Comparison of ENCODE assay signal across 8 mouse cellular contexts in genomic region chr9:58201861-58202549, GRCm38 (mm10). TPM values are rescaled to one million over a fixed set of nuclear protein-coding genes. Genes with fewer than 3 reads are reported as not detected.
DNase-seq lines count a peak whose midpoint lies in the region; ATAC-seq lines count a peak whose summit lies in the region.

No protein-coding gene starts in this region.

- peak overlapping the region; percentile 50 for H3K4me3 ChIP-seq in forebrain, embryonic 10.5 days

- H3K9me3 ChIP-seq in forebrain, embryonic 10.5 days: no peaks in the 10 kb centered on the region

- intact Hi-C loops in left cerebral cortex, postnatal 36 days (cut with DNase I): loop anchor here (2.0 kb wide), 1 partner anchor 135 kb away; no protein-coding TSS in a partner anchor

- H3K36me3 ChIP-seq in forebrain, embryonic 10.5 days (replicated peaks): no peaks in the 10 kb centered on the region

- ATAC-seq in erythroid progenitor cell, adult 5-6 weeks (replicated peaks; ENCODE audit: low FRiP score, poor library complexity, severe bottlenecking): no peak

- DNase-seq in left cerebral cortex, adult 18-20 months (ENCODE audit: low spot score in 2 of 2): peak; percentile 33 to 37
- DNase-seq in left cerebral cortex, adult 11 months (ENCODE audit: low spot score): no peak
- peak; percentile 54 for DNase-seq in forebrain, embryonic 10.5 days (ENCODE audit: extremely low spot score, low spot score)
- peak; percentile 57 to 62 for DNase-seq in left cerebral cortex, postnatal 36 days (ENCODE audit: low spot score in 2 of 2)
- DNase-seq in retina, postnatal 1 day: peak; percentile 54
- DNase-seq in gastrocnemius, adult 8-10 months (ENCODE audit: low spot score in 2 of 2): no peak
- no peak for DNase-seq in testis, postnatal 14 days (ENCODE audit: low spot score)

- WGBS in forebrain, embryonic 10.5 days: 1% methylated on average over 37 of the region's 37 CpGs

- H3K4me1 ChIP-seq in forebrain, embryonic 10.5 days: peaks cover 87% of the 10 kb centered on the region

- peaks cover 100% of the 10 kb centered on the region for H3K27me3 ChIP-seq in forebrain, embryonic 10.5 days (ENCODE audit: poor library complexity, severe bottlenecking)

- H3K27ac ChIP-seq in forebrain, embryonic 10.5 days: peak overlapping the region; percentile 75

RNA-seq across cellular contexts. Expression of gene Islr, which starts 2.1 kb away (rescaled TPM):
- total RNA-seq in left cerebral cortex, adult 18-20 months (2021): 10 to 100 TPM; 16.5 to 17.4 TPM
- polyA plus RNA-seq in forebrain, embryonic 10.5 days (2016; fragmentation: Nextera tagmentation; extraction: Ambion mirVana): 4.0 and 4.6 TPM in 2 replicates
- 10 to 100 TPM; 13.8 to 16.8 TPM for total RNA-seq in left cerebral cortex, postnatal 36 days (2021)
- total RNA-seq in erythroid progenitor cell, adult 5-6 weeks (2015; ENCODE audit: low replicate concordance): 0.72 TPM in 1 of 2 replicates, not detected in the other
- total RNA-seq in erythroid progenitor cell, adult 5-6 weeks (2017; ENCODE audit: low replicate concordance): 0.26 and 0.30 TPM in 2 replicates
- total RNA-seq in gastrocnemius, adult 8-10 months (2022): 10 to 100 TPM in 3 of 4 experiments, 1 to 10 TPM in 1; 9.8 to 15.7 (median 13.1) TPM

RNA-seq across cellular contexts. Expression of gene Islr2, which starts 2.1 kb away (rescaled TPM):
- 10 to 100 TPM; 71.2 to 72.3 TPM for total RNA-seq in left cerebral cortex, adult 18-20 months (2021)
- 2.2 and 3.6 TPM in 2 replicates for polyA plus RNA-seq in forebrain, embryonic 10.5 days (2016; fragmentation: Nextera tagmentation; extraction: Ambion mirVana)
- total RNA-seq in left cerebral cortex, postnatal 36 days (2021): 10 to 100 TPM; 75.1 to 80.7 TPM
- total RNA-seq in erythroid progenitor cell, adult 5-6 weeks (2015; ENCODE audit: low replicate concordance): 0.42 TPM in 1 of 2 replicates, not detected in the other
- total RNA-seq in erythroid progenitor cell, adult 5-6 weeks (2017; ENCODE audit: low replicate concordance): 0.23 TPM in 1 of 2 replicates, not detected in the other
- 1 to 10 TPM; 1.4 to 2.9 (median 1.8) TPM for total RNA-seq in gastrocnemius, adult 8-10 months (2022)

RNA-seq across cellular contexts. Expression of gene Pml, which starts 47.6 kb away (rescaled TPM):
- 10 to 100 TPM; 17.2 to 17.7 TPM for total RNA-seq in left cerebral cortex, adult 18-20 months (2021)
- 13.7 and 14.4 TPM in 2 replicates for polyA plus RNA-seq in forebrain, embryonic 10.5 days (2016; fragmentation: Nextera tagmentation; extraction: Ambion mirVana)
- total RNA-seq in left cerebral cortex, postnatal 36 days (2021): 10 to 100 TPM; 13.7 to 17.5 TPM
- 226 and 252 TPM in 2 replicates for total RNA-seq in erythroid progenitor cell, adult 5-6 weeks (2015; ENCODE audit: low replicate concordance)
- total RNA-seq in erythroid progenitor cell, adult 5-6 weeks (2017; ENCODE audit: low replicate concordance): 113 and 157 TPM in 2 replicates
- 1 to 10 TPM; 2.5 to 4.5 (median 3.1) TPM for total RNA-seq in gastrocnemius, adult 8-10 months (2022)

RNA-seq across cellular contexts. Expression of gene Stoml1, which starts 51.0 kb away (rescaled TPM):
- total RNA-seq in left cerebral cortex, adult 18-20 months (2021): 10 to 100 TPM; 67.9 to 69.7 TPM
- polyA plus RNA-seq in forebrain, embryonic 10.5 days (2016; fragmentation: Nextera tagmentation; extraction: Ambion mirVana): 24.8 and 28.8 TPM in 2 replicates
- 10 to 100 TPM; 64.6 to 72.4 TPM for total RNA-seq in left cerebral cortex, postnatal 36 days (2021)
- total RNA-seq in erythroid progenitor cell, adult 5-6 weeks (2015; ENCODE audit: low replicate concordance): 5.0 TPM in 1 of 2 replicates, not detected in the other
- total RNA-seq in erythroid progenitor cell, adult 5-6 weeks (2017; ENCODE audit: low replicate concordance): 1.9 and 3.2 TPM in 2 replicates
- total RNA-seq in gastrocnemius, adult 8-10 months (2022): 10 to 100 TPM in 2 of 4 experiments, 1 to 10 TPM in 2; 8.6 to 10.8 (median 9.8) TPM

Comparison
In these comparisons a context has a peak if more than half of its experiments do, and no peak if none do; other contexts are left out.
1. DNase-seq: peak in left cerebral cortex, adult 18-20 months (2 of 2), forebrain, embryonic 10.5 days (single experiment), left cerebral cortex, postnatal 36 days (2 of 2) and retina, postnatal 1 day (single experiment); none in left cerebral cortex, adult 11 months (single experiment), gastrocnemius, adult 8-10 months (0 of 2) and testis, postnatal 14 days (single experiment).
2. RNA of gene Islr, which starts 2.1 kb away (total RNA-seq): 16.5 to 17.4 TPM in left cerebral cortex, adult 18-20 months, 13.8 to 16.8 TPM in left cerebral cortex, postnatal 36 days and 9.8 to 15.7 TPM in gastrocnemius, adult 8-10 months; 0.26 to 0.72 TPM in erythroid progenitor cell, adult 5-6 weeks; every median in the first group is over 4 times any median in the second.
3. RNA of gene Islr2, which starts 2.1 kb away (total RNA-seq): 75.1 to 80.7 TPM in left cerebral cortex, postnatal 36 days and 71.2 to 72.3 TPM in left cerebral cortex, adult 18-20 months; 1.4 to 2.9 TPM in gastrocnemius, adult 8-10 months and 0.23 to 0.42 TPM in erythroid progenitor cell, adult 5-6 weeks; every median in the first group is over 10 times any median in the second.
4. RNA of gene Pml, which starts 47.6 kb away (total RNA-seq): 113 to 252 TPM in erythroid progenitor cell, adult 5-6 weeks; 17.2 to 17.7 TPM in left cerebral cortex, adult 18-20 months, 13.7 to 17.5 TPM in left cerebral cortex, postnatal 36 days and 2.5 to 4.5 TPM in gastrocnemius, adult 8-10 months; every median in the first group is over 4 times any median in the second.